Mouse (Mus musculus) right cerebral cortex, postnatal 36 days (tissue): ENCODE data around the gene Golph3.

Experiments
- DNase-seq, 2 experiments: peaks; one replicate each; pipeline ENCODE4 v3.0.0; 2022; ENCODE audit warnings: low spot score in 2 of 2, mixed read lengths in 1 of 2

The Golph3 gene

GRCm38 (mm10) chr15:12318451-12318850 is 2.8 kb upstream of the Golph3 start:
- DNase-seq: no peak

- no peak for DNase-seq
These were observed 1.4 kb upstream of the Golph3 start for GRCm38 (mm10) chr15:12319889-12320288.

GRCm38 (mm10) chr15:12320441-12321090 is 684 bp upstream of the Golph3 start:
- no peak for DNase-seq

GRCm38 (mm10) chr15:12321788-12322621 is 755 bp downstream of the Golph3 start, which contains the start of gene 1810049J17Rik:
Gene 1810049J17Rik (minus strand): TSS chr15:12321899.
- DNase-seq: peak in 1 of 2 experiments; percentile 5

- no peak for DNase-seq
These were observed 1.6 kb downstream of the Golph3 start for GRCm38 (mm10) chr15:12322676-12323402.

GRCm38 (mm10) chr15:12324326-12324725 is 3.1 kb downstream of the Golph3 start:
- no peak for DNase-seq

GRCm38 (mm10) chr15:12330389-12330788 is 9.1 kb downstream of the Golph3 start:
- DNase-seq: no peak

GRCm38 (mm10) chr15:12330892-12331291 is 9.6 kb downstream of the Golph3 start:
- no peak for DNase-seq

GRCm38 (mm10) chr15:12331300-12331699 is 10.1 kb downstream of the Golph3 start:
- DNase-seq: no peak

- DNase-seq: no peak
These were observed 13.1 kb downstream of the Golph3 start for GRCm38 (mm10) chr15:12334381-12334780.

- no peak for DNase-seq
These were observed 16.0 kb downstream of the Golph3 start for GRCm38 (mm10) chr15:12337030-12337778.

GRCm38 (mm10) chr15:12337779-12338137 is 16.5 kb downstream of the Golph3 start:
- no peak for DNase-seq

- DNase-seq: no peak
These were observed 19.5 kb downstream of the Golph3 start for GRCm38 (mm10) chr15:12340536-12341400.

GRCm38 (mm10) chr15:12341401-12341758 is 20.1 kb downstream of the Golph3 start:
- no peak for DNase-seq

GRCm38 (mm10) chr15:12346916-12347315 is 25.7 kb downstream of the Golph3 start:
- no peak for DNase-seq

GRCm38 (mm10) chr15:12348950-12349349 is 27.7 kb downstream of the Golph3 start:
- no peak for DNase-seq

GRCm38 (mm10) chr15:12349840-12350239 is 28.6 kb downstream of the Golph3 start:
- no peak for DNase-seq

GRCm38 (mm10) chr15:12351470-12351869 is 30.2 kb downstream of the Golph3 start:
- no peak for DNase-seq

GRCm38 (mm10) chr15:12354281-12354810 is 33.1 kb downstream of the Golph3 start:
- DNase-seq: no peak

- DNase-seq: no peak
These were observed 34.0 kb downstream of the Golph3 start for GRCm38 (mm10) chr15:12355261-12355660.

- no peak for DNase-seq
These were observed 34.7 kb downstream of the Golph3 start for GRCm38 (mm10) chr15:12355907-12356306.
